Mouse (Mus musculus) NIH3T3 (cell line): ENCODE data around the gene Cnih3.

ENCODE experiments used
- DNase-seq: peaks from one replicate; pipeline ENCODE4 v3.0.0-alpha.2; 2012; ENCODE audit warnings: low read depth

The Cnih3 gene

DNA sequence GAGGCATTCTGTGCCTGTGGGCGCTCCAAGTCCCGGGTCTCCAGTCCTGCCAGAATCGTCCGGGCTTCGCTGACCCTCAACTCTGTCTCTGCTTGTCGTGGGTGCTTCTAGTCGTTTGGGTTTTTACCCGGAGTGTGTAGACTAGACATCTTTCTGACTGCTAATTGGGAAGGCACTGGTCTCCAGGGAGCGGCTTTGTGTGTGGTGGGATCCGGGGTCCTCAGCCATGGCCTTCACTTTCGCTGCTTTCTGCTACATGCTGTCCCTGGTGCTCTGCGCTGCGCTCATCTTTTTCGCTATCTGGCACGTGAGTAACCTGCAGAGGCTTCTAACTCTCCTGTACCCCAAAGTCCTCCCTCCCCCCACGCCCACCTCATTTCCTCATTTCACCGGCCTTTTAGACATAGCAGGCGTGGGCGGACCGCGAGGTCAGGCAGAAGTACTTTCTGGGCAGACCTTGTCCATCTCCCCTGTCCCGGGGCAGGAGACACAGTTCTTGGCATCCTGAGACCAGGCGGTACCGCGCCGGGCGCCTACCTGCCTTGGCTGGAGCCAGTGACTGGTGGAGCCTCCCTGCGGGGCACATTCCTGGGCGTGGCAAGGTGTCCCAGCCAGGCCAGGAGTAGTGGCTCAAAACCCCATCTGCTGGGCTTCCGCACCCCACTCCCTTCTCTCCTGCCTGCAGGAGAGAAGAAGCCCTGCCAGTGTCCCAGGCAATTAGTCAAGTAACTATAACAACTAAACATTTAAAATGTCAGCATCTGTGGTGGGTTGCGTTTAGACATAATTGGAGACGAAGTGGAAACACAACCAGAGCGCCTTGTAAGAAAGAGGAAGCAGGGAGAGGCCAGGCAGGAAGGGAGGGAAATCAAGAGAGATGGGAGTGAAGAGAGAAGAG lies 1.0 kb downstream of the Cnih3 start:
- no peak for DNase-seq

DNA sequence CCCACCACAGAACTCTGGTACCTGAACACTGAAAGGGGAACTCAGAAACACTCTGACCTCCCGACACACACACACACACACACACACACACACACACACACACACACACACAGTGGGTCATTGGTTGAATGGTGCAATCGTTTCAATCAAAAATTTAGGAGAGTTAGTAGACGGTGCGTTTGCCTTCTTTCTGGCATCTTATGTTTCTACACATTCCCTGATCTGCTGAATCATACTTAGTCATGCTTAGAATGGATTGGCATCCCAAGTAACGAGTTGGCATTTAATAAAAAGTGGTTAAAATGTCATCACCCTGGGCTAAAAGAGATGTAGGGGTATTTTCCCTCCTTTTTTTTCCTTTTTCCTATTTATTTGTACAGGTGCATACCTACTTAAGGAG lies 3.3 kb downstream of the Cnih3 start:
- DNase-seq: peak; percentile 63

DNA sequence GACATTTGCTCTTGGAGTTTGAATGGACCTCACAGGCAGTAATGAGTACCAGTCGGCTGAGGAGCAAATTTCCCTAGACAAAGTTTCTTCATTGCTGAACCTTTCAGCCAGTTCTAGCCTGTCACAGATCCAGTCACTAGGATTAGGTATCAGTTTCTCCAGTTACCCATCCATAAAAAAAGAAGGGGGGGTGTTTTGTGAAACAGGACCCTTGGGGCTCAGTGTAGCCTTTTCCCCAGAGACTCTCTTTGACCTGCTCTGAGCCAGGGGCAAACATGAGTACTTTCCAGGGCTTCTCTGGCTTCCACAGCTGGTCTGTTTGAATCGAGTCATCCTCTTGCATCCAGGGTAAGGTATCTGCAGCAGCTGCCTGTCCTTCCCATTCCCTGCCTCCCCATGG lies 5.4 kb downstream of the Cnih3 start:
- no peak for DNase-seq

DNA sequence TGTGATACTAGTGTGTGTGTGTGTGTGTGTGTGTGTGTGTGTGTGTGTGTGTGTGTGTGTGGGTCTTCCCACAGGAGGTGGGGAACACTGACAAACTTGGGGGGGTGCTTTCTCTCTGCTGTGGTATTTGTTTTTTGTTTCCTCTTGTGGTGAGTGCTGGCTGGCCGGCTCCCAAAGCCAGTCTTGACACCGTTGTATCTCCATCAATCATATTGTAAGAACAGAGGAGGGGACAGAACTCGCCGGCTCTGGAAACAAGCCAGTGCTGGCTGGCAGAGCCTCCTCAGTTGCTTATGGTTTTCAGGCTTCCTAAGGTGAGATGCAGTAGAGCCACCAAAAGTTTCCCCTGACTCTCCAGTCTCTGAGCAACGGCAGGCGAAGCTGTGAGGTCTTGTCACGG lies 6.1 kb downstream of the Cnih3 start:
- peak; percentile 28 for DNase-seq

DNA sequence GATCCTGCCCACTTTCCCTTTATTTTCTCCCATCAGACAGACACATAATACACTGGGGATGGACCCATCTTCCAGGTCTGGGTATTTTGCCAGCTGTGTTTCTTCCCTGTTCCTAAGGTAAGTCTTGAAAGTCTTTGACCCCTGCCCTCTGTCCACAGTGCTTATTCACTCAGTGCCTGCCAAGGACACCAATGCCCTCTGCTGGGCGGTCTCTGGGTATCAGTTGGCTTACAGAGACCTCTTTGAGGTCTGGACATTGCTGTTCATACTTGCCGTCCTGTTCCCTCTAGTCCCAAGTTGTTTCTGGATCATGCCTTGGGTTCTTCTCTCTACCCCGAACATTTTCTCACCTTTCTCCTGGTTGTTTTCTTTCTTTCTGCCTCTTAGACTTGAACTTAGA lies 8.3 kb downstream of the Cnih3 start:
- no peak for DNase-seq

DNA sequence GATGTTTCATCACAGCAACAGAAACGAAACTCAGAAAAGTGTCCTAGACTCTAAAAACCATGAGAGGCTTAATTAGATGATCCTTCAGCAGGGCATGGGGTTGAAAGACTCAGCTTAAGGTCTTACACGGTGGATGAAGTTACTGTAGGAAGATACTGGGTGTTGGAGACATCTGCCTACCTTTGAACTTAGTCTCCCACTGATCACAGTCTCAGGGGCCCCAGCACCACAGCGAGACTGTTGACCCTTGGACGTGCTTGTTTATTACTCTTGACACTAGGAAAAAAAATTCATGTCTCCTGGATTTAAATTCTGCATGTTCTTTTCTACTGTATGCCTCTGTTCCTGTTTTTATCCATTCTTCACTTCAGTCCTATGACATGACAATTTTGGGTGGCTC lies 11.6 kb downstream of the Cnih3 start:
- no peak for DNase-seq

DNA sequence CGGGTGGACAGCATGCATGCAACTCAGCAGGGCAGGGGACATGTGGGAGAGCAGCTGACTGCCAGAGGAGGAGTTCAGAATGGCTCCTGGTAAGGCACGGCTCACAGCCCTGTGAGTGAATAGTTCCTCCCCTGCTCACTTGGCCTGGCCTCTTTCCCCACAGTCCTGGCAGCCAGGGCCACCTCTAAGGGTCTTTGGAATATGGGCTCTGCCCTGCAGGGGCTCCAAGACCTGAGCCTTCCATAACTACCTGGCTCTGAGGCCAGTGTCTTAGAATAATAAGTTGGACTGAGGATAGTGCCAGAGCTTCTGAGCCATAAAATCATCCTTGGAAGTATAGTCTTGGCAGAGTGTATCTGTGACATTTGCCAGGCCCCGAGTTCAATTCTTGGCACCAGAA lies 12.9 kb downstream of the Cnih3 start:
- no peak for DNase-seq

DNA sequence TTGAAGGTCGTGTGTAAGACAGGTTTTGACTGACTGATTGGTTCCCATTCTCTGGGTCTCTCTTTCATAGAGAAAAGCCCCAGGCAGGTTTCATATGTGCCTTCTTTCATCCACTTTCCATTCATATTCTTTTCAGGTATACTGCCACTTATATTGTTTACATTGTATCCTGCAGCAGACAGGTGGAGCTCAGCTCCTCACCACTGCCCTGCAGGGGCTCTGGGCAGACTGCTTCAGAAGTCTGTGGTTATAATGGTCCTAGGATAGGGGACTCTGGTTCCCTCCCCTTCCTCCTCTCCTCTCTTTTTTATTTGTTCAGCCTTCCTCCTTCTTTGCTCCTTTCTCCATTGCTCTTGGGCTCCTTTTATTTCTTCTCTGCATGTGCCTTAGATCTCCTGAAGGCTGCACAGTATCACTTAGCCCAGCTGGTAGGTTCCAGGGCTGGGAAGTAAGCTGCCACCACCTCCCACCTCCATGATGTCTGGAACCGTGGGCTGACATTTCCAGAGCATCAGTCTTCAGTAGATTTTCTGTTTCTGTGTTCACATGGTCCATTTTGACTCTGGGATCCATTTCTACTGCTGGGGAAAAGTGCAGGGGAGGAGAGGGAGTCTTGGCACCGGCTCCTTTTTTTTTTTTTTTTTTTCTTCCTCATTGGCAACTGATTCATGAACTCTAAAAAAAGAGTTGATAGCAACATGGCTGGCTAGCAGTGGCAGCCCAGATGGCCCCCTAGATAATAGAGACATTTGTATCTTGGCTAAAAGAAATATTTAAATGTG lies 16.6 kb downstream of the Cnih3 start:
- DNase-seq: no peak

DNA sequence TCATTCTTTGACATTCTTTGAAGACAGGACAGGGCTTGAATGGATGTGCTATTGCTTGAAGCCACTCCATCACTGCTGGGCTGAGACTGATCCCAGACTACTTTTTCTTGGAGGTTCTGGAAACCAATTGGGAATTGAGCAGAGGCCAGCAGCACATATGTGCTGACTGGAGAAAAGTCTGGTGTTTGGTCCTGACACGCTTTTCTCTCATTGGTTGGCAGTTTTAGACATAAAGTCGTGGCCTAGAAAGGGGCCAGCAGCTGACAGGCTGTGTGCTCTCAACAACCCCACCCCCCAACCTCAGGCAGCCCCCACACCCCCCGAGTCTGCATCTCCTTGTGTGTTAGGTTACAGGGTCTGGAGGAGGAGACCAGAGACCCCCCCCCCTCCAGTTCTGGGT lies 17.9 kb downstream of the Cnih3 start:
- no peak for DNase-seq

DNA sequence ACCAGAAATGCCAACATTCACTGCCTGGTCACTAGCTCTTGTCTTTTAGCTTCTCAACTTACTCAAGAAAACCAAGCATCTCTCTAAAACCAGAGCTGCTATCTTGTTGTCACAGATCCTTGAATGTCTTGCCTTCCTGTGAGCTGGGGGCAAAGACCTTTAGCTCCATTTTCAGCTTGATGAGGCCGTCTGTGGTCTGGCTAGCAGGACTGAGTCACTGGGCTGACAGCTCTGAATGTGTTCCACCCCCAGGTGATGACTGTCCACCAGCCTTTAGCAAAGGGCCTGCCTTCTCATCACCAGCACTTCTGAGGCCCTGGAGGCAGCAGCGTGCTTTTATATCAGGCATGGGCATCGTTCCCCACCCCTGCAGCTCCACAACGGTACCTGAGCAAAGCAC lies 18.8 kb downstream of the Cnih3 start:
- peak; percentile 49 for DNase-seq

DNA sequence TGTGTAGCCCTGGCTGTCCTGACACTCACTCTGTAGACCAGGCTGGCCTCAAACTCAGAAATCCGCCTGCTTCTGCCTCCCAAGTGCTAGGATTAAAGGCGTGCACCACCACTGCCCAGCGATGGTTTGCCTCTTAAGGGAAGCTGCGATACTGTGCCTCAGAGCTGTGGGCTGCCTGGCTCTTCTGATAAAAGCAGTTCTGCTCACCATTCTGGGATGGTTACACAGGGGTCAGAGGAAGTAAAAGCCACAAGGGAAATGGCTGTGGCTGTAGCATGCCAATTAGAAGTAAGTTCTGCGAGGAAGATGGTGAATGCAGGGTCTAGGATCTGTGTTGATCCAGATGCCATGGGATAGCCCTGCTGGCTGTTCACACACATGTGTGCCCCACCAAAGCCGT lies 19.9 kb downstream of the Cnih3 start:
- DNase-seq: no peak

DNA sequence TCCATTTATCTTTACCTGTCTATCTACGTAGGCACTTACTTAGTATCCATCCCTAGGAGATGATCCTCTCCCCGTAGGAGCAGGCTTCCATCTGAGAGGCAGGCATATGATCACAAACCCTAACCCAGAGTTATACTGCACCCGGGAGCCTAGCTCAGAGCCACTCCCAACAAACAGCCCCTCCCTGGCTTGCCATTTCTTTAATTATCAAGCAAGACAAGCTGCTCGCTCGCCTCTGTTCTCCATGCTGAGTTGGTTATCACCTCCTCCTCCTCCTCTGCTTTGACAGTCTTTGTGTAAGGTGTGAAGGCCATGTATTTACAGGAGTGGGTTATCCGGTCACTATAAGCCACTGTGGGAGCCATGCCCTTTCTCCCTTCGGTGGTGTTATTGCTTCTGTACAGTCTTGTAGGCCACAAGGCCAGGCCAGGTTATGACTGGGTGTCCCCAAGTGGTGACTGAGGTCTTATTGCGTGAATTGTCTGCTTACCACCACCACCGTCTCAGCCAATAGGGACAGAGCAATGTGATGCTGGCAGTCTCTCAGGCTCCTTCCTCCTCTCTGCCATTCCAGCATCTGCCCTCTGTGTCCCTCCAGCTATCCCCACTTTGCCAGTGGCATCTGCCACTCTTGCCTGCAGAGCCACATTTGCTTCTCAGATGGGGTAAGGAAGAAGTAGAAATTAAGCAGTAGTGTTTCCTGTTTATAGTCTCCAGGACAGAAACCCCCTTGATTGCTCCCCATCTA lies 22.4 kb downstream of the Cnih3 start:
- no peak for DNase-seq

DNA sequence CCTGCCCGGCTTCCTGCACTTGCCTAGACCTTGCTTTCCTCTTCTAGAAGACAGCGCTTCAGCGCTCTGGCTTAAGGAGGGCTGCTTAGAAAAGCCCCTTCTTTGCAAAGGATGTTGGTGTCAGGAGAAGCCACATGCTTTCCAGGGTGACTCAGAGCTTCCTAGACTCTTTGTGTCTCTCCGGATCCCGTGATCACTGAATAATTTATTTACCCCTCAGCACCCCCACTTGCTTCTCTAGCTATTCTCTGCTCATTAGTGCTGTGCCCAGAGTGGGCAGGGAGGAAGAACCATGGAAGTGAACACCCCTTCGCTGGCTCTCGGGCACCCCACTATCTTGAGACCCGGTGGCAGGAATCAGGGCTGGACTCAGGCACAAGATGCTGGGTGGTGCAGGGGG lies 24.0 kb downstream of the Cnih3 start:
- DNase-seq: peak; percentile 45

DNA sequence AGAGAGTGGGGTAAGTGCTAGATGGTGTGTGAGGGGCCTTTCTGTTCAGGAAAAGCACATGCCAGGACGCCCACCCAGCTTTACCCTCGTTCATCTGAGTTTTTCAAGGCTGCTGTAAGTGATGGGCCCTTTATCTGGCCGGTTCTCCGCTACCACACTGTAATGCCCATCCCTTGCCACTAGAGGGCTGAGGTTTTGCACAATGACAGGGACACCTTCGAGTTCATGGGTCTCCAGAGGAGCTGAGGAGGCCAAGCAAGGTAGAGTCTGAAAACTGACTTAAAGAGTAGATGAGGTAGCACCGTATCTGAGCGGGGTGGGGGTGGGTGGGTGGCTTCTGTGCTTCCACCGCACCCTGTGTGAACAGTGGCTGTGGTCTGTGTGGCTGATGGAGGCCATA lies 27.2 kb downstream of the Cnih3 start:
- DNase-seq: peak; percentile 66

DNA sequence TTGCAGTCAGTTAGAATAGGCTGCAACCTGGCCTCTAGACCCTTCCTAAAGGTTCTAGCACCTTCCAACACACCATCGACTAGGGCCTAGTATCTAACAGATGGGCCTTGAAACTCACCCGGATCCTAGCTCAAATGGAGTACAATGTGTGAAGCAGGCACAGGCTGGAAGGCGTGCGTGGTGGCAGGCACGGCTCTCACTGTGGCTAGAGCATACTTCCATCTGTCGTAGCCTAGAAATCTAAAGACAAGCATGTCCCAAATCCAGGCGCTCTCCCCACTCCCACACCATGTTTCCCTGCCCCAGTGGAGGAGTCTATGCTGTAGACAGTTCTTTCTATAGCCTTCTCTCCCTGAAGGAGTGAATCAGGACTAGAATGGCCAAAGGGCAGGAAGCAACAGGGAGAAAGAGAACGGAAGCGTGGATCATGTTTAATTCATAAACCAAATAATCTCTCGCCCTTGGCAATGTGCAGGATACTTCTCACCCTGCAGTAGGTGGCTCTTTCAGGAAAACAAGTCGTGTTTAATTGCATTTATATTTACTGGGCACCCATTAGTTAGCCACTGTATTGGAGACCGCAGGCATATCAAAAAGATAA lies 29.1 kb downstream of the Cnih3 start:
- DNase-seq: no peak

DNA sequence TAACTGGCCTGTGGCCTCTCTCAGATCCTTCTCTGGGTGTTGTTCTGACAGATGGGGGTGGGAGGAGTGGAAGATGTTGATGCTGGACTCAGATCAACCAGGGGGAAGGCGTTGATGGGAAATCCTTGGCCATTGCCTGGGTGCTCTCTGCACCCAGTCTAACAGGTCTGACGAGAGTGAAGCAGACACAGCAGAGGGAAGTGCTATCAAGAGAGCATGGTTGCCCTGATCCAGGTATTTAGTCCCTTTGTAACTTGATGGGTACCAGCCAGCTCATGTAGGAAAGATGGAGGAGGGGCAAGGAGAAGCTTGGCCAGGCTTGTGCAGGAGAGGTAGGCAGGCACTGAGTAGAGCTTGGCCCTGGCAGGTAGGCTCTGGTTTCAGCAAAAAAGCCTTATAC lies 36.8 kb downstream of the Cnih3 start:
- DNase-seq: no peak

DNA sequence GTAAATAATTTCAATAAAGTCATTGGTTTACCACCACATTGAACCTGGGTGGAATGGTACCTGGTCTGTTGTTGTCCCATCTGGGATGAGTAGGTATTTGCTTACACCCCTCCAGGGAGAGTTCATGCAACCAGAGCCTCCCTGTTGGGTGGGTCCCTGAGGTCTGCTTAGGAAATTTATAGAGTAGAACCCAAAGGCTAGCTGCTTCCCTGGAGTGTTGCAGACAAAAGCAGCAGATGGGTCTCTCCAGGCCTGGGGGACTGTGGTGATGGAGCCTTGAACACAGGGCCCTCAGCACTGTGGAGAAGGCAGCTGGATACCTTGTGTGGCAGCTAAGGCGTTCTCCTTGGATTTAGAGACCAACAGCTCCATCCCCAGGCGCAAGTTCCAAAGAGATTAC lies 40.1 kb downstream of the Cnih3 start:
- no peak for DNase-seq

DNA sequence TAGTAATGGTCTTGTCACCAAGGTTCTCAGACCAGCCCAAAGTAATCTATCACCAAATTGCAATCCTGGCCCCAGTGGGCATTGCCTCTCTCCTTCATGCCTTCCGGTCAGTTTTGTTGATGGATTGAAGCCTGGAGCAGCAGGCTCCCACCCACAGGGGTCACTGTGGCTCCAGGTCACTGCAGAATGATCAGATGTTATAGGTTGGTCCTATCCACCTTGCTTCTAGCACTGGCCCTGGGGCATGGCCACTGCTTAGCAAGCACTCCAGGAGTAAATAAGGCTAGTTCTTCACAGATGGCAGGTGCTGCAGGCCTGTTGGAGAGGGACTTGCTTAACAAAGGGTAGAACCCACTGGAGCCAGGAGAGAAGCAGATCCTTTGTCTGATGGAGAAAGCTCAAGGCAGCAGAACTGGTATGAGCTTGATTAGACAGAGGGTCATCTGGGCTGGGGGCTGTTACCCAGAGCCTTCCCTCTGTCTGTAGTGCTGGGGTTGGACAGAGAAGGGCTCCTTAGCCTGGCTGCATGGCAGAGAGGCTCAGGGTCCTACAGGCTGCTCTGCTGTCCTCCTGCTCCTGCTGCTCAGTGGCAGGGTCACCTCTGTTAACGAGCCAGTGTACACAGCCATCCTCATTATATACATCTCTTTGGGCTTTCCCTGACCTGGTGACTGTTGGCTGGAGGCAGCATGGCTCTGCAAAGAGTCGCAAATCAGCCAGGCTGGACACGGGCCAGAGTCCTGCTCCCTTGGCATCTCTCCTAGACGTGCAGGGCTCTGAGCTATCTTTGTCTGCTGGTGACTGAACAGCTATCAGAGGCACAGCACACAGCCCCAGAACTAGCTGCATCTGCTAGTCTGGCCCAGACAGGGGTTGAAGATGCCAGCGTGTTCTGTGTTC lies 41.1 kb downstream of the Cnih3 start:
- peak; percentile 70 for DNase-seq

DNA sequence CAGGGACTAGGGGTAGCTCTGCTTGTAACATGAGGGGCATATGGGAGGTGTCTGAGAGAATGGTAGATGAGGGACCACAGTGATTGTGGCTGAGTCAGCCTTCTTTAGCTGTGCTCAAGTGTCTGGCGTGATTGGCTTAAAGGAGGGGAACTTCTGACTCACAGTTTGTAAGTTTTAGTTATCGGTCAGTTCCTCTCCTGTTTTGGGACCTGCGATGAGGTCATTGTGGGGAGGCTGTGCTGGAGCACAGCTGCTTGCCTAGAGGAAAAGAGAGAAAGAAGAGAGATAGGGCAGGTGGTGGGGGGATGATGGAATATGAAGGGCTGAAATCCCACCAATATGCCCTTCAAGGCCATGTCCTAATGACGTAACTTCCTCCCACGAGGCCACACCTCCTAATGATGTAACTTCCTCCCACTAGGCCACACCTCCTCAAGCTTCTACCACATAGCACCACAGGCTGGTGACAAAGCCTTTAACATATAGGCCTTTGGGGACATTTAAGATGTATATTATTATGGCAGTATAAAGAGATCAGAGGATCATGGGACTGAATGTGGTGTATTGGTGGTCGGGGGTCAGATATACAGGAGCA lies 42.9 kb downstream of the Cnih3 start:
- DNase-seq: peak; percentile 86

DNA sequence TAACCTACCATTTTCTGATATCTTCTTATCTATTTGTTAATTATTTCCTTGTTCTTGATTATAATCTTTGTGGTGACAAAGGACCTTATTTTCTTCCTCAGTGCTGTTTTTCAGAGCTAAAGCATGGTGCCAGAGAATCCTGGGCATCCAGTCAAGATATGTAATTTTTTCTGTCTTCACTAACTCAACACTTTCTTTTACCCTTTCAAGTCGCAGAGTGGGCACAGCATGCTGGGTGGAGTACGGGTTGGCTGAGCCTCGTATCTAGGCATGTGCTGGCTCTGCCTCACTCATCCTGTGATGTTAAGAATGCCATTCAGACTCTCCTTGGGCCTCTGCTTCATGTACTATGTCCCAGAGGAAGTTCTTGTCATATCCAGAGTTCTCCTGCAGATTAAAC lies 46.8 kb downstream of the Cnih3 start:
- peak; percentile 45 for DNase-seq

DNA sequence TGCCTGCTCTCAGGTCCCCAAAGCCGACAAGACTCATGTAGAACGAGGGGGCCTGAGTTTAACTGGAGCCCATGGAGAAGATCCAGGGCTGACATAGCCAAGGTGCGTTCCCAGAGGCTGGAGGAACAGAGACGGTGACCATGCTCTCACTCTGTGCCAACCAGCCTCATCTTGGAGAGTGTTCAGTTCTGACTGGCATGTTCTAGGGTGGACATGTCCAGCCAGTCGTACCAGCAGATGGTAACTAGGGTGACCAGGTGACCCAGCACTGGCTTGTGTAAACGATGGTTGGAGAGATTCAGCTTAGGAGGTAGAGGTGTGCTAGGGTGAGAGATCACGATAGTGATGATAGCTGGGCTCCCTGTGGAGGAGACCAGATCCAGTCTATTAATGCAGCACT lies 50.6 kb downstream of the Cnih3 start:
- DNase-seq: no peak
